Mouse (Mus musculus): Measurements from ENCODE around the gene Ski. TPM values are rescaled to one million over a fixed set of nuclear protein-coding genes. Genes with fewer than 3 reads are reported as not detected.

Ski gene
- polyA plus RNA-seq, 1 experiment from 2014 or later: 14.2 TPM

GRCm38 (mm10) chr4:155163320-155163651, 59.1 kb downstream of the Ski start:
- 0 out of 2 replicates have a peak overlapping the region, but pooled peaks have one; percentile 33 for H3K9ac ChIP-seq
- H3K27ac ChIP-seq: 0 out of 2 replicates have a peak overlapping the region, but pooled peaks have one; percentile 25
- no peak overlapping the region for H3K4me2 ChIP-seq

GRCm38 (mm10) chr4:155162433-155163319, 59.7 kb downstream of the Ski start:
- H3K9me3 ChIP-seq: no peaks in the 10 kb centered on the region
- H3K4me2 ChIP-seq: no peak overlapping the region
- no peak overlapping the region for H3K4me3 ChIP-seq (replicated peaks)
- WGBS: 86% methylated on average over 7 of the region's 7 CpGs
- ATAC-seq (ENCODE audit: low FRiP score): no peak
- H3K9ac ChIP-seq: no peak overlapping the region
- no peaks in the 10 kb centered on the region for H3K27me3 ChIP-seq
- peaks cover 21% of the 10 kb centered on the region for H3K36me3 ChIP-seq (replicated peaks)
- H3K4me1 ChIP-seq: peaks cover 43% of the 10 kb centered on the region
- H3K27ac ChIP-seq: 0 out of 2 replicates have a peak overlapping the region, but pooled peaks have one; percentile 25

More at GRCm38 (mm10) chr4:155163320-155163651, 59.1 kb downstream of the Ski start:
- H3K36me3 ChIP-seq (replicated peaks): peaks cover 15% of the 10 kb centered on the region
- H3K4me3 ChIP-seq (replicated peaks): no peak overlapping the region
- WGBS: 65% methylated on average over 4 of the region's 4 CpGs
- ATAC-seq (ENCODE audit: low FRiP score): no peak
- H3K4me1 ChIP-seq: peaks cover 43% of the 10 kb centered on the region
- H3K27me3 ChIP-seq: no peaks in the 10 kb centered on the region
- H3K9me3 ChIP-seq: no peaks in the 10 kb centered on the region

GRCm38 (mm10) chr4:155158543-155158917, 63.9 kb downstream of the Ski start:
- H3K36me3 ChIP-seq (replicated peaks): peaks cover 58% of the 10 kb centered on the region
- H3K27me3 ChIP-seq: no peaks in the 10 kb centered on the region
- H3K9me3 ChIP-seq: no peaks in the 10 kb centered on the region
- H3K4me1 ChIP-seq: peaks cover 28% of the 10 kb centered on the region
- H3K27ac ChIP-seq: no peak overlapping the region; the same call in 1 of the 2 replicates
- no peak overlapping the region for H3K4me2 ChIP-seq
- ATAC-seq (ENCODE audit: low FRiP score): no peak
- no peak overlapping the region for H3K9ac ChIP-seq
- no peak overlapping the region for H3K4me3 ChIP-seq (replicated peaks)
- 79% methylated on average over 8 of the region's 8 CpGs for WGBS

DNA sequence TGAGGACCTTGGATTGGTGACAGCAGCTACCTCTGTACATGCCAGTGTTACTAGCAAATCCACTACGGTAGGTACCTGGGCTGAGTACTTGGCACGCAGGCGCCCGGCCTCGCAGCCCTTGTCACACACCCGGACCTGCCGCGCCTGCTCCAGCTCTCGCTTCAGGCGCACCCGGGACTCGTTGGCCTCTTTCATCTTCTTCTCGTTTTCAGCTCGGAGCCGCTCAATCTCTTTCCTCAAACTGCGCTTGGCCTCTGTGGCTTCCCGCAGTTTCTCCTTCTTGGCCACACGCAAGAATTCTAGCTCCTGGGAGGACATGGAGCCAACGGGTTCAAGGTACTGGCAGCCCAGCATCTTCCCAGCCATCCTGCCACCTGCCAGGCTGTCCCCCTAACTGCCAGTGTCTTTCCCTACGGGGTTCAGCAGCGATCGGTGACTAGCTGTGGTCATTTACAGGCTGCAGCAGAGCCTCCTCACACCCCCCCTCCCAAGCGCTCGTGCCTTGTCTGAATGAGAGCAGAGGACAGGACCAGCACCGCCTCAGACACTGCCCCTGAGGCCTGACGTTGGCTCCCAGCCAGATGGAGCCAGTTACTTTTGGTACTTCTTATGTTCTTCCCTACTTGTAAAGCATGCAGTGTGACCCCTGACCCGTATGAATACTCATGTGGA, 64.4 kb downstream of the Ski start:
- Histone ChIP-seq H3K27me3 (no peaks in the 10 kb centered on the region), H3K9me3 (no peaks in the 10 kb centered on the region), H3K4me3 (replicated peaks) (no peak overlapping the region), H3K4me1 (peaks cover 23% of the 10 kb centered on the region), H3K4me2 (no peak overlapping the region), H3K36me3 (replicated peaks) (peaks cover 59% of the 10 kb centered on the region), H3K27ac (no peak overlapping the region), H3K9ac (no peak overlapping the region)
- WGBS: 89% methylated on average over 27 of the region's 27 CpGs
- no peak for ATAC-seq (ENCODE audit: low FRiP score)

GRCm38 (mm10) chr4:155156734-155157133, 65.7 kb downstream of the Ski start:
- H3K27ac ChIP-seq: no peak overlapping the region; the same call in 1 of the 2 replicates
- peaks cover 59% of the 10 kb centered on the region for H3K36me3 ChIP-seq (replicated peaks)
- 93% methylated on average over 17 of the region's 17 CpGs for WGBS

DNA sequence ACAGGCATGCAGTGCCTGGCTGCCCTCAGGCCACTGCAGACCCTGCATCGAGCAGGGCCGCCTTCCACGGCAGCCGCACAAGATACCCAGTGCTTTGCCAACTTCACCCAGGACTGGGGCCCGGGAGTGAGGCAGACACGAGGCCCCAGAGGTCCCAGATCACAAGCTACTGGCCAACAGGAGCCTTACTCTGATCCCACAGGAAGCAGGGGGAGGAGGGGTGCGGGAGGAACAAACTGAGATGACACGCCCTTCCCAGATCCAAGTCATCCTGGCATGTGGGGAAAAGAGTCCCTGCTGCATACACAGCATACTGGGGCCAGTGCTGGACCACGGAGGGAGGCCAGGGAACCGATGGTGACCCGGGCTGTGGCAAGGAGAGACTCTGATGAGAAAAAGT, 67.4 kb downstream of the Ski start:
- H3K36me3 ChIP-seq (replicated peaks): peaks cover 59% of the 10 kb centered on the region
- 84% methylated on average over 11 of the region's 11 CpGs for WGBS
- no peak overlapping the region for H3K9ac ChIP-seq
- H3K4me1 ChIP-seq: peaks cover 20% of the 10 kb centered on the region
- H3K9me3 ChIP-seq: no peaks in the 10 kb centered on the region
- ATAC-seq (ENCODE audit: low FRiP score): no peak
- H3K4me2 ChIP-seq: no peak overlapping the region
- H3K27ac ChIP-seq: peak overlapping the region; percentile 25; the same call in 1 of the 2 replicates
- peaks cover 21% of the 10 kb centered on the region for H3K27me3 ChIP-seq
- no peak overlapping the region for H3K4me3 ChIP-seq (replicated peaks)

More at GRCm38 (mm10) chr4:155156734-155157133, 65.7 kb downstream of the Ski start:
- Histone ChIP-seq H3K27me3 (peaks cover 6% of the 10 kb centered on the region; the same call in 1 of the 2 replicates), H3K9ac (no peak overlapping the region), H3K4me2 (no peak overlapping the region), H3K4me3 (replicated peaks) (no peak overlapping the region), H3K4me1 (peaks cover 12% of the 10 kb centered on the region; the same call in 1 of the 2 replicates), H3K9me3 (no peaks in the 10 kb centered on the region)
- ATAC-seq (ENCODE audit: low FRiP score): no peak

GRCm38 (mm10) chr4:155153389-155154072, 68.9 kb downstream of the Ski start:
- Histone ChIP-seq H3K9me3 (no peaks in the 10 kb centered on the region), H3K27ac (no peak overlapping the region), H3K4me2 (no peak overlapping the region), H3K27me3 (peaks cover 34% of the 10 kb centered on the region), H3K9ac (no peak overlapping the region), H3K4me3 (replicated peaks) (no peak overlapping the region), H3K4me1 (peaks cover 17% of the 10 kb centered on the region), H3K36me3 (replicated peaks) (peaks cover 47% of the 10 kb centered on the region)
- 82% methylated on average over 3 of the region's 3 CpGs for WGBS
- no peak for ATAC-seq (ENCODE audit: low FRiP score)

GRCm38 (mm10) chr4:155152476-155152875, 69.9 kb downstream of the Ski start:
- peaks cover 39% of the 10 kb centered on the region for H3K27me3 ChIP-seq
- no peak for ATAC-seq (ENCODE audit: low FRiP score)
- no peaks in the 10 kb centered on the region for H3K9me3 ChIP-seq
- WGBS: 98% methylated on average over 6 of the region's 6 CpGs
- peaks cover 17% of the 10 kb centered on the region for H3K4me1 ChIP-seq
- no peak overlapping the region for H3K4me3 ChIP-seq (replicated peaks)
- no peak overlapping the region for H3K27ac ChIP-seq
- H3K4me2 ChIP-seq: no peak overlapping the region
- H3K36me3 ChIP-seq (replicated peaks): peaks cover 36% of the 10 kb centered on the region
- no peak overlapping the region for H3K9ac ChIP-seq

GRCm38 (mm10) chr4:155151845-155152244, 70.5 kb downstream of the Ski start:
- WGBS: 79% methylated on average over 4 of the region's 4 CpGs
- Histone ChIP-seq H3K4me1 (peaks cover 17% of the 10 kb centered on the region), H3K9me3 (no peaks in the 10 kb centered on the region), H3K4me3 (replicated peaks) (no peak overlapping the region), H3K36me3 (replicated peaks) (peaks cover 30% of the 10 kb centered on the region), H3K27ac (no peak overlapping the region), H3K4me2 (no peak overlapping the region), H3K27me3 (peaks cover 39% of the 10 kb centered on the region), H3K9ac (no peak overlapping the region)
- no peak for ATAC-seq (ENCODE audit: low FRiP score)

DNA sequence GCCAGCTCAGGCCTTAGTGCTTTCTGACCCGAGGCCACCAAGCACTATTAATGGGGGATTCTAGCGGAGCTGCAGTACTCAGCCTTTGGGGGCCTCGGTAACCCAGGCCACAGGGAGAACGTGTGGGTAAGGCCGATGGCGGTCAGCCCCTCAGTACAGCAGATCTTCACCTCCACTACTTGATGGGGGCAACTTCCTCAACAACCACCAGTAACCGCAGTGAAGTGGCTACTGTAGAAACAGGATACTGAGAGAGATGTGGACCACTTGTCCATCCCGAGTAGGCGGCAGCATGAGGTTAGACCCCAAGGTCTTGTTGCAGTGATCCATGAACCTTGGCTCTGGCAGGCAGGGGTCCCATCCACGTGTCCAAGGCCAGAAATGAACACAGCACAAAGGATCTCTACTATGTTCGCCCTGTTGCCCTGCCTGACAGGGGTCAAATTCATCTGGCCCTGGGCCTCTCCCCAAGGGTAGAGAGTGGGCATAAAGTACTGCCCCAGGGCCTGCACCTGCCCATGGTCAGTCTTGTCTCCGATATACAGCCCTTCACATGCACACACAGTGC, 71.1 kb downstream of the Ski start:
- H3K9me3 ChIP-seq: no peaks in the 10 kb centered on the region
- peak overlapping the region; percentile 72; the same call in 1 of the 2 replicates for H3K9ac ChIP-seq
- H3K36me3 ChIP-seq (replicated peaks): peaks cover 25% of the 10 kb centered on the region
- H3K27me3 ChIP-seq: peaks cover 39% of the 10 kb centered on the region
- 57% methylated on average over 12 of the region's 12 CpGs for WGBS
- peak overlapping the region; percentile 84 for H3K4me2 ChIP-seq
- peak overlapping the region; percentile 53; the same call in 1 of the 2 replicates for H3K27ac ChIP-seq
- 0 out of 2 replicates have a peak, but pooled peaks have one; percentile 2 for ATAC-seq (ENCODE audit: low FRiP score)
- peak overlapping the region; percentile 44 for H3K4me3 ChIP-seq (replicated peaks)
- H3K4me1 ChIP-seq: peaks cover 19% of the 10 kb centered on the region

DNA sequence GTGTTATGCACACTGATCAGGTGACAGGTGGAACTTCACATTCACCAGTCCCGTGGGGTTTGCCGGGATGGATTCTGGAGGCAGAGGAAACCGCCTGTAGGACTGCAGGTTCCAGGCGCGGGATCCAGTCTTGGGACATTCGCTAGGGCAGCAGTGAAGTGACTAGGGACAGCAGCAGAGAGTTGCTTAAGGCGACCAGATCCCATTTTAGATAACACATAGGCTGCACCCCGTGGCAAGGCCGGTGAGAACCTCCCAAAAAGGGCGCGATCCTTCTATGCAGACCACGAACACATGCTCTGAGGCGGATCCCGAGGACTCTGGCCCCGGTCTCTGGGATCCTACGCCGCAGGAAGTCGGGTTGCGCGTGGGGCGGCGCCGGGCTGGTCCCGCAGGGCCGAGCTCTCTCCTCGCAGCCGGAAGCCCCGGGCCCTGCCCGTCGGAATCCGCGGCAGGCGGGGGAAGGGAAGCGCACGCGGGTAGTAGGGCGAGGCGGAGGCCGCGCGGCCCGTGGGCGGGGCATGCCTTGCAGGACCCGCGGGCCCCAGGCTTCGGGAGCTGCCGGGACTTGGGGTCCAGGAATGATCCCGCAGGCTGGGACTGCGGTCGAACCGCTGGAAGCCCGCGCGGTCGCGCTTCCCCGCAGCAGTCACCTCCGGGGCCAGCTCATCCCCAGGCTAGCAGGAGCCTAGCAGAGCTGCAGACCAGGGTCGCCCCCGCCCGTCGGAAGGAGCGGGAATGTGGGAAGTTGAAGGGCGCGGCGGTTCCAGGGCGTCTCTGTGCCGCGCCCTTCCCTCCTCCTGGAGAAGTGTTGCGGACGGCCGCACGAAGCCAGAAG, 71.9 kb downstream of the Ski start:
- peak overlapping the region; percentile 72 for H3K9ac ChIP-seq
- no peaks in the 10 kb centered on the region for H3K9me3 ChIP-seq
- H3K4me2 ChIP-seq: peak overlapping the region; percentile 84
- no peak overlapping the region for H3K27ac ChIP-seq
- peaks cover 39% of the 10 kb centered on the region for H3K27me3 ChIP-seq
- H3K36me3 ChIP-seq (replicated peaks): peaks cover 18% of the 10 kb centered on the region
- H3K4me3 ChIP-seq (replicated peaks): peak overlapping the region; percentile 44
- peaks cover 23% of the 10 kb centered on the region for H3K4me1 ChIP-seq
- WGBS: 7% methylated on average over 58 of the region's 73 CpGs
- peak; percentile 75 for ATAC-seq (ENCODE audit: low FRiP score)
